Mouse (Mus musculus): ENCODE data around the gene Nol6.
"Not testable (repeated sequence)": the region's sequence is repeated elsewhere in the genome, so short reads cannot be mapped to it uniquely, and the experiment has no call there.

Gene Nol6

DNA sequence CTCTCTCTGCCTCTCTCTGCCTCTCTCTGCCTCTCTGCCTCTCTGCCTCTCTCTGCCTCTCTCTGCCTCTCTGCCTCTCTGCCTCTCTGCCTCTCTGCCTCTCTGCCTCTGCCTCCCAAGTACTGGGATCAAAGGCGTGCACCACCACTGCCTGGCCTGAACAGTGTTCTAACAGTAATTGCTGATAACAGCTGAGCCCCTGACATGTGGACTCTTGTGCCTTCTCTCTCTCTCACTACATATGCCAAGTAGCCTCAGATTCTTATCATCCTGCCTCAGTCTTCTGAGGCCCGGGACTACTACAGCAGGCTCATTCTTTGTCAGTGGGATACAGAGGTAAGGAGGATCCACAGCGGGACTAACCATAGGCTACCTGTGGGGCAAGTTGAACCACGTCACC, 41.5 kb downstream of the Nol6 start:
- DNase-seq (ENCODE audit: low spot score), result not testable (repeated sequence)

DNA sequence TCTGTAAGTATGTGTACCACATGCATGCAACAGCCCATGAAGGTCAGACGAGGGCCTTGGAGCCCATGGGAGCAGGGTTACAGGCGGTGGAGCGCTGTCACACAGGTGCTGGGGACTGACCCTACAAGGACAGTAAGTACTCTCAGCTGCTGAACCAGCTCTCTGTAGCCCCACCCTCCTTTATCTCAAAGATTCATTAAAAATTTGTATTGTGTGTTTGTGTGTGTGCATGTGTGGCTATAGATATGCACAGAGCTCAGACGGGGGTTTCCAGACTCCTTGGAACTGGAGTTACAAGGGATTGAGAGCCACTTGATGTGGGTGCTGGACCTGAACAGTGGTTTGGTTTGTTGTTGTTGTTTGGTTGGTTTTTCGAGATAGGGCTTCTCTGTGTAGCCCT, 42.5 kb downstream of the Nol6 start:
- no peak for DNase-seq (ENCODE audit: low spot score)

DNA sequence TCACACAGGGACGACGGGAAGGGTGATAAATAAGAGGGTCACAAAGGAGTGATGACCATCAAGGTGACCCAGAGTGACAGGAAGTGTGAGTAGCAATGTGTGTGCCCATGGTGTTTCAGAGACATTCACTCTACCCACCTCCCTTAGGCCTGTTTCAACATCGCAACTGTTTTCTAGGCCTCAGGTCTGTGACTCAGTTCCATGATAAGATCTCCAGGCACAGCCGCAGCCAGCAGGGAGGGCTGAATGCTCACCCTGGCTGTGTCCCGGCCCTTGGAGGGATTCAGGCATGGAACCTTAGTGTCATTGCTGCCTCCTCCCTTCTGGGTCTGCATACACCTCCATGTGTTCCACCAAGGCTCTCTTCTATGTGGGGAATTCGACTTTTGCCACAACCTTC, 45.5 kb downstream of the Nol6 start:
- DNase-seq (ENCODE audit: low spot score), result no peak

DNA sequence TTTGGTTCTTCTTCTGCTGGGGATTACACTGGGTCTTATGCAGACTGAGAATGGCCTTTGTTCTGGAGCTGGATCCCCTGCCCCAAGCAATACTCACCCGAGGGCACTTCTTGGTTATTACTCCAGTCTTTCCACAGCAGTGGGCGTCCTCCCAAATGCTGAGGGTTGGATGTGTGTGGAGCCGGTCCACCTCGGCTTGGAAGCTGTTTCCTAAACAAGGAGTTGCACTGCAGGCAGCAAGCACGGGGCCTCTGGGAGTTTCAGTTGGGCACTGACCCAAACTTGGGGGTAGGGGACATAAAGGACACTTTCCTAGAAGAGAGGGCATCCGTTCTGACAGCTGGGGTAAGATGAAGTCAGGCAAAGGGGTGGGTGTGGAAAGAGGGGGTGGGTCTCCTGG, 49.8 kb downstream of the Nol6 start:
- no peak for DNase-seq (ENCODE audit: low spot score)

DNA sequence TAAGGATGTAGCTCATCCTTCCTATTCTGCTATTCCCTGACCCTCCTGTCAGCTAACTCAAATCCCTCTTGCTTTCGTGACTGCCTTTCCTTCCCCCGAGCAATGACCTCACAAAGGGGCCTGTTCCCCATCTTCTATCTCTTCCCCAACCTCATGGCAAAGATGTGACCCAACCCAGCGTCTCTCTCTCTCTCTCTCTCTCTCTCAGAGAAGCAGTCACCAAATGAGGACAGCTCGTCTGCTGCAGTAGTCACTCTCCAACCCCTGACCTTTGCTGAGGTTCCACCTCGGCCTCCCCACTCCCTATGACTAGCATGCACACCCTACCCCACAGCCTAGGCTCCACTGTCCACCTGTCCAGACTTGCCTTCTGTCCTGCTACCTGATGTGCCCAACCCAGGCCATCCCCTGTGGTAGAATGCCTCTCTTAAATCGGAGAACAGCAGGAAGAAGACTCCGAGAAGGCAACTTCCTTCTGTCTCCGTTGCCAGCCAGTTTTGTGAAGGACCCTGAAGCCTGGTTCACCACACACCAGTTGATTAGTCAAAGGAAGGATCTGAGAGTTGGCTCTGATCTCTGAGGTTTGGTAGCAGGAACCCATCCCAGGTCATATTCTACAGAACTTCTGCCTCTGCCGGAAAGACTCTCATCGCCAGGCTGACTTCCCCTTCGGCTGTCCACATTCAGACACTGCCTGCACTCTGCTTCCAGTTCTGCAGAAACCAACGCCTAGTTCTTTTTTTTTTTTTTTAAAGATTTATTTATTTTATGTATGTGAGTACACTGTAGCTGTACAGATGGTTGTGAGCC, 51.0 kb downstream of the Nol6 start:
- no peak for DNase-seq (ENCODE audit: low spot score)

DNA sequence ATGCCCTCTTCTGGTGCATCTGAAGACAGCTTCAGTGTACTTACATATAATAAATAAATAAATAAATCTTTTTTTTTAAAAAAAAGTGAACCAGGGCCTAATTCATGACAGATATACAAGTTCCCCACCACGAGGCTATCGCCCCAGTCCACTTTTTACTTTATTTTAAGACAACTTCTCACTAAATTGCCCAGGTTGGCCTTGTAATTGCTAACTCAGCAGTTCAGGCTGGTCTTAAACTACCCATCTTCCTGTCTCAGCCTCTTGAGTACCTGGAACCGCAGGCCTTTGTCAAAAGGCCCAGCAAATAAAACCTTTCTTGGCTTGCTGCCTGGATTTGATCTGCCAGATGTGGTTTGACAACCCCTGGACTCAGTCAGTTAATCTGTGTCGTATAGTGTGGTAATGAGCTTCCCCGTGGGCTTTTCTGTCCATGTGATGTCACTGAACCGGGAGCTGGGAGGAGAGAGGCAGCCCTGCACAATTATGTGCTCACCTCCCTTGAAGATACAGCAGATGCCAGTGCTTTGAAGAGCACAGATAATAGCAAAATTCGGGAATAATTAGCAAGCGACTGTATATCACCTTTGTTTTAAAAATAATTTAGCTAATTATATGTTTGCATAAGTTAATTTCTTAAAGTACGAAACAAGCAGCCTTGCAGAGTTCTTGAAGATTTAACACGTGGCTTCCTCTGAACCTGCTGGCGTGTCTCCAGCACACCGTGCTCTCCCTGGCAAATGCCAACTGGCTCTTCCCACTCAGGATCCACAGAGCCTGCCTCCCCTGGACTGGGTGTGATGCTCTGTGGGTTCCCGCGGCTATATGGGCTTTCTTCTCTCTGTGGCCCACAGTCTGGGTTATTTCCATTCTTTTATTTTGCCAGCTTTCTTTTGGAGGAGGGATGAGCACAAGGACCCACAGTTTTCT, 52.5 kb downstream of the Nol6 start:
- DNase-seq (ENCODE audit: low spot score), result no peak

DNA sequence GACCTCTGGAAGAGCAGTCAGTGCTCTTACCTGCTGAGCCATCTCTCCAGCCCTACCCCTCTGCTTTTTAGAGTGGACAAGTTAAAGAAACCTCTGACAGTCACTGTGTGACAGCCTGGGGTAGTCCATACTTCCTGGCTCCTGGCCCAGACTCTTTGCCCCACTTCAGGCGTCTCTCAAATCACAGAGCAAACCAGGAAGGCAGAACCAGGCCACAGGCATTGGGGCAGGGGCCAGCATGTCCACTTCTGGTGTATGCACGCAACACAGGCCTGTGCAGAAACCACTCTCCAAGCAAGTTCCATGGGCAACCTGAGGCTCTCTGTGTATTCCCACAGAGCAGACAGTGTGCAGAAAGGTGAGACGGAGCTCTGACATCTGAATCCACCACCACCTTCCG, 59.1 kb downstream of the Nol6 start:
- DNase-seq (ENCODE audit: low spot score), result no peak
